Mouse (Mus musculus): ENCODE data around the gene Klf8. TPM values are rescaled to one million over a fixed set of nuclear protein-coding genes. Genes with fewer than 3 reads are reported as not detected.
A peak's percentile ranks its signal among the peaks of the same experiment; 100 is the strongest.

Klf8 gene
- polyA plus RNA-seq, 1 experiment from 2014 or later, result 5.1 TPM

DNA sequence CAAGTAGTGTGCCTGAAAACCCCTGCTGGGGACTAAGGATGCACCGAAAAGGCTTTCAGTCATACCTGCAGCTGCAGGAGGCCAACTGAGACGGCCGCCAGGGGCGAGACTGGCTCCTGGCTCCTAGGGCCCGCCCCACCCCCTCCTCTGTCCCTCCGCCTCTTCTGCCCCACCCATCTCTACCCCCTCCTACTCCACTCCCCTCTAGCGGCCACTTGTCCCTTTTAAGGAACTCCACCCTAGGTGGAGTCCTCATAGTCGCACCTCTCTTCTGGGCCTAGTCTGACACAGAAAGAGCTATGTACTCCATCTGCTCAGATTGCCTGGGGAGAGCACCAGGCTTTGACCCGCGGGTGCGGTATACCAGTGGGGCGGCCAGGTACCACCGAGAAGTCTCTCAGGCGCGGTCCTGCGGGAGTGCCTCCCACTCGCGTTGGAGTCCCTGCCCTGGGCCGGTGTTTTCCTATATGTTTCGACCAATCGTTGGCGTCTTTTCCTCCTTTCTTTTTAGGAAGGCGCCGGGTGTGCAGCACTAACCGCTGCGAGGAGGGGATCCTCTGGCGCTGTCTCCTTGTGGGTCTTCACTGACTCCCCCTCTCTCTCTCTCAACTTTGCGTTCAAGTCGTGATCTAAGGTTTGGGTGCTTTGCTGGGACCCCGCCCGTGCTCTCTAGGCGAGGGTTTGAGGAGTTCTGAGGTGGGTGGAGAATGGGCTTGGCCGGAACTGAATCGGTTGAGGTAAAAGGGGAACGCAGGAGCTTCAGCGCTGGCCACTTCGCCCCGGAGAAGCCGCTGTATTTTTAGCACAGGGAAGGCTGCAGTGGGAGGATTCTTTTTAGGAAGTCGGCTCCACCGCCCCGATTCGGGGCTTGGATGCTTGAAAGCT is 122.3 kb downstream of the Klf8 start:
- peaks cover 11% of the 10 kb centered on the region for H3K4me1 ChIP-seq
- peak; percentile 74 for ATAC-seq (replicated peaks)
- peak overlapping the region; percentile 58 for H3K4me2 ChIP-seq (replicated peaks)
- peak overlapping the region; percentile 69 for H3K27ac ChIP-seq (replicated peaks)
- no peaks in the 10 kb centered on the region for H3K36me3 ChIP-seq
- H3K4me3 ChIP-seq, result peak overlapping the region; percentile 47
- peak overlapping the region; percentile 50 for H3K9ac ChIP-seq (replicated peaks)
- H3K27me3 ChIP-seq, result no peaks in the 10 kb centered on the region
- no peaks in the 10 kb centered on the region for H3K9me3 ChIP-seq
- WGBS, result 18% methylated on average over 42 of the region's 43 CpGs

DNA sequence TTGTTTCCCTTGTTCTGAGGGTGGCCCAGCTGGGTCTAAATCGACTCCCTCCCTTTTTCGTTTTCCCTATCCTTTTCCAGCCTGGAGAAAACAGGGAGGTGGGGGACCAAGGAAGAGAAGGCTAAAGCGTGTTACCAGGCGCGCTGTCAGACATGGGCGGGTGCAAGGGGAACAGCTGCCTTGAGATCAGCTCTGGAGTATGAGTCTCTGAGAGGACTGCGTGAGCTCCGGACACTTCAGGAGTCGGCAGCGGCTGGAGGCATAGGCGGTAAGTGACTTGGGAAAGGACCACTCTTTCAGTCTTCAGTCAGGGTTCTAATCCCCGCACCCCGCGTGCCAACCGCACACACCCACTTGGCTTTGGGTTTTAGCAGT is 122.9 kb downstream of the Klf8 start:
- Histone ChIP-seq H3K27me3 (no peaks in the 10 kb centered on the region), H3K27ac (replicated peaks) (peak overlapping the region; percentile 69), H3K36me3 (no peaks in the 10 kb centered on the region), H3K9me3 (no peaks in the 10 kb centered on the region), H3K9ac (replicated peaks) (peak overlapping the region; percentile 50), H3K4me1 (peaks cover 11% of the 10 kb centered on the region), H3K4me2 (replicated peaks) (peak overlapping the region; percentile 58), H3K4me3 (peak overlapping the region; percentile 47)
- WGBS, result 17% methylated on average over 15 of the region's 15 CpGs
- ATAC-seq (replicated peaks), result peak; percentile 80

DNA sequence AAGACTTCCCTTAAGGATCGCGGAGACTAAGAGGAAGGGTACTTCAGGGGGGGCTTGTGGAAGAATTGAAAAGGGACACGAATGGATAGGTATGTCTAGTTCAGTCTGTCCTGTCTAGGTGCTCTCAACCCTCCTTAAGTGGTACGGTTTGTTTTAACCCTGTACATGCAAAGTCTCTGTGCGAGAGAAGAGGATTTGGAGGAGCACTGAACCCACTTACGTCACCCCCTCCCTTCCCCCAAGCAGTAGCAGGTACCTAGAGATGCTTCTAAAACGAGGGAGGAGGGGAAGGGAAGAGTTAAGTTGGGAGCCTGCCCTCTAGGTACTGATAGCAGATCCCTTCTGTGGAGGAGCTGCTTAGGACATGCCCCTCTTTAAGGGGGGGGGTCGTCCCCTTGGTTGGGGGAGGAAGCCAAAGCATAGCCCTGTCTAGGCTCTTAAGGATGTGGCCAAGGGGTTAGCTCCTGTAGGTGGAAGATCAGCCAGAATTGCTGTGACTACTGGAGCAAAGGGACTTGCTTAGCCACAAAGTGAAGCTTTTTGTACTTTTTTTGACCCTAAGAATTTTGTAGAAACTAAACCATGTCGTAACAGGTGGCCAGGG is 123.5 kb downstream of the Klf8 start:
- peak; percentile 53 for ATAC-seq (replicated peaks)
- Histone ChIP-seq H3K9me3 (no peaks in the 10 kb centered on the region), H3K27me3 (no peaks in the 10 kb centered on the region), H3K4me1 (peaks cover 11% of the 10 kb centered on the region), H3K9ac (replicated peaks) (peak overlapping the region; percentile 50; the same call in 1 of the 2 replicates), H3K4me2 (replicated peaks) (peak overlapping the region; percentile 58), H3K4me3 (peak overlapping the region; percentile 47), H3K36me3 (no peaks in the 10 kb centered on the region), H3K27ac (replicated peaks) (no peak overlapping the region)
- 36% methylated on average over 9 of the region's 9 CpGs for WGBS

DNA sequence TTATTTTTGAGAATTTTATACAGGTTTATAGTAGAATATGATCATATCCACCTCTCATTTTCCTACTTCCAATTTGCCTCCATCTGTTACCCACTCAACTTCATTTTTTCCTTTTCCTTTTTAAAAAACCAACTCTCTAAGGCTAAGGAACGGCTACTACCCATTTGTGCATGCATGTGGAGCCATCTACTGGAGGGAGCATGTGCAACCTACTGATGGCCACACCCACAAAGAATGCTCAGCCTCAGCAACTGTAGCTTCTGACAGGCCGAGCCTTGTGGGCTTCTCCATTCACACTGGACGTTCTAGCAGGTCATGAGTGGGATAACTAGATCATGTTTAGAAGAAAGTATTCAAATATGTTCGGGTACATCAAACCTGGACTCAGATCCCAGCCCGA is 129.5 kb downstream of the Klf8 start:
- peak; percentile 71; the same call in 1 of the 2 replicates for ATAC-seq (replicated peaks)
- no peaks in the 10 kb centered on the region for H3K4me1 ChIP-seq
- no peak overlapping the region for H3K4me3 ChIP-seq
- no peak overlapping the region for H3K4me2 ChIP-seq (replicated peaks)
- no peak overlapping the region for H3K27ac ChIP-seq (replicated peaks)
- no peak overlapping the region for H3K9ac ChIP-seq (replicated peaks)
- no peaks in the 10 kb centered on the region for H3K27me3 ChIP-seq
- no peaks in the 10 kb centered on the region for H3K36me3 ChIP-seq
- 37% methylated on average over 5 of the region's 5 CpGs for WGBS
- H3K9me3 ChIP-seq, result no peaks in the 10 kb centered on the region

DNA sequence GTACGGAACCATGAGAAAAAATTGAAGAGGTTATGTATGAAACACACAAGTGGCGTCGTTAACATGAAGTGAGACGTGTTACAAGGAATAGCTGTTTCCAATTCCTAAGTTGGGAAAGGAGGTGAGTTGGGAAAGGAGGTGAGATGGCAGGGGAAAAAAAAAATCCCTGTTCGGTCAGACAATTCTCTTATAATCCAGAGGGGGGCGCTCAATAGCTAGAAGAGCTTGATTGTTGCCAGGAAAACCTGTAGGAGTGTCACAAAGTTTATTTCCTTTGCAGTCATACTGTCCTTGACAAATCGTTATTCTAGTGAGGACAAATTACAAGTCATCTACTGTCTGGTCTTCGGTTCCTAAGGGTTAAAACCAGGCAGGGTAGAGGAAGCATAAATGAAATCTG is 132.5 kb downstream of the Klf8 start:
- WGBS, result 32% methylated on average over 8 of the region's 8 CpGs
- no peak overlapping the region for H3K4me2 ChIP-seq (replicated peaks)
- H3K4me1 ChIP-seq, result no peaks in the 10 kb centered on the region
- H3K9ac ChIP-seq (replicated peaks), result no peak overlapping the region
- no peaks in the 10 kb centered on the region for H3K36me3 ChIP-seq
- H3K9me3 ChIP-seq, result no peaks in the 10 kb centered on the region
- H3K27ac ChIP-seq (replicated peaks), result no peak overlapping the region
- no peaks in the 10 kb centered on the region for H3K27me3 ChIP-seq
- no peak overlapping the region for H3K4me3 ChIP-seq
- ATAC-seq (replicated peaks), result no peak

DNA sequence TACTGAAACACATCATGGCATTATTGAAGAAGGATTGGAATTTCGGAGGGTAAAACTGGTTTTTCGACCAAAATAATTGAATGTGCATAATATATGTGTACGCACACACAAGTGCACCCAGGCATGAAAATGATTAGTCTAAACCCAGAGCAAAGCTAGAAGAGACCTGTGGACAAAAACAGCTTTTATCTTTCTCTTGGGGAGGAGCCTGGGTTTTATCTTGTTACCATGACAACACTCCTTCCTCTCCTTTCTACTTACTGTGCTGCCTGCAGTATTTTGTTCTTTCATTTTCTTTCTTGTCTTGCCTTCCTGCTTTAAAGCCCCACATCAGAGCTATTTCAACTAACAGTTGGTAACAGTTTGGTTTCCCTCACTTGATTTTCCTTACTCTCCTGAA is 137.8 kb downstream of the Klf8 start:
- 31% methylated on average over 3 of the region's 3 CpGs for WGBS
- no peak overlapping the region for H3K4me2 ChIP-seq (replicated peaks)
- H3K4me3 ChIP-seq, result no peak overlapping the region
- ATAC-seq (replicated peaks), result peak; percentile 78
- peaks cover 3% of the 10 kb centered on the region; the same call in 1 of the 2 replicates for H3K4me1 ChIP-seq
- H3K27ac ChIP-seq (replicated peaks), result peak overlapping the region; percentile 54; the same call in 1 of the 2 replicates
- H3K9ac ChIP-seq (replicated peaks), result no peak overlapping the region
- no peaks in the 10 kb centered on the region for H3K9me3 ChIP-seq
- no peaks in the 10 kb centered on the region for H3K27me3 ChIP-seq
- H3K36me3 ChIP-seq, result no peaks in the 10 kb centered on the region

DNA sequence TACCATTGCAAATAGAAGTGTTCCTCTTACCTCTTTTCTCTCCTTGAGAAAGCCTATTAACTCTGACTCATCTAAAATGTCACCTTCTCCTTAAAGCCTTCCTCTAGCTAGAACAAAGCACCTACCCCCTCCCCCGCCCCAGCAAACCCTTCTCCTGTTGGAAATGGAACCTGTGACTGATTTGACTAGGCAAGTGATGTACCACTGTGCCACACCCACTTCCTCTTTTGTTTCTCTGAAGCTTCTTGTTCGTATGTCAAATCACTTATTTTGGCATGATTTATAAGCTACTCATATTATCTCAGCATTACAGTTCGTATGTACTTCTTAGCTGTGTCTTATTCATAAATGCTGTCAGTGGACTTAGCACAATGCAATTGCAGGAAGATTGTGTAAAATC is 144.5 kb downstream of the Klf8 start:
- 76% methylated on average over 3 of the region's 3 CpGs for WGBS
- Histone ChIP-seq H3K36me3 (no peaks in the 10 kb centered on the region), H3K27me3 (no peaks in the 10 kb centered on the region), H3K9ac (replicated peaks) (no peak overlapping the region), H3K4me3 (no peak overlapping the region), H3K4me2 (replicated peaks) (no peak overlapping the region), H3K4me1 (no peaks in the 10 kb centered on the region), H3K9me3 (no peaks in the 10 kb centered on the region), H3K27ac (replicated peaks) (no peak overlapping the region)
- no peak for ATAC-seq (replicated peaks)

DNA sequence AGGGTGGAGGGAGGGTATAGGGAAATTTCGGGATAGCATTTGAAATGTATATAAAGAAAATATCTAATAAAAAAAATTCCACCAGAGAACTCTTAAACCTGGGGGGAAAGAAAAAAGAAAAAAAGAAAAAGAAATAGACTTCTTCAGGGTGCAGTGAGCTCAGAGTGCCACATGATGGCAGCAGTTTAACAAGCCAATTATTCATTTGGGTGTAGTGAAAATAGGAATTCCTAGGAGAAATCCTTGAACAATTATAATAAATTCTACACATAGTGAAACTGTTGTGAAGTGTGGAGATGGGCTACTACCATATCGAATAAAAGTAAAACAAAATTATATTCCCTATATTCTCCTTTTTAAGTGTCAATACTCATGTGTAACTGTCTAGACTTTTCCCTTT is 152.0 kb downstream of the Klf8 start:
- H3K36me3 ChIP-seq, result no peaks in the 10 kb centered on the region
- 41% methylated on average over 2 of the region's 2 CpGs for WGBS
- H3K4me2 ChIP-seq (replicated peaks), result no peak overlapping the region
- no peak overlapping the region for H3K9ac ChIP-seq (replicated peaks)
- no peak for ATAC-seq (replicated peaks)
- no peaks in the 10 kb centered on the region for H3K4me1 ChIP-seq
- no peak overlapping the region for H3K4me3 ChIP-seq
- no peak overlapping the region for H3K27ac ChIP-seq (replicated peaks)
- H3K9me3 ChIP-seq, result no peaks in the 10 kb centered on the region
- H3K27me3 ChIP-seq, result no peaks in the 10 kb centered on the region

DNA sequence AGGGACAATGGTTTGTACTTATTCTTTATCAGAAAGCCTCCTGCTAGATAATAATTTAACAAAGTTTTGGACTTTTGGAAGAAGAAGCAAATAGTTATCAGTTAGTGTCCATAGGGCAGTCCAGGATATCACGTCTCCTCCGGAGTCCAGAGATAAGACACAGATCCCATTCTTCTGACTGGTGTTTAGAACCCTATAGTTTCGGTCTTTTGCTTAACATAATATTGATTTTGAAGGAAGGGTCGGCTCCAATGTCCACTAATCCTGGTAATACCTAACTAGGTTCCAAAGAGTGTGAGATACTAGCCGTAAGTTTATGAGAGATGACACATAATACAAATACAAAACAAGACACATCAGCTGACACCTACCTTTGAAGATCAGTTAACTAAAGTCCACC is 179.8 kb downstream of the Klf8 start:
- Histone ChIP-seq H3K36me3 (no peaks in the 10 kb centered on the region), H3K9ac (replicated peaks) (no peak overlapping the region), H3K4me3 (no peak overlapping the region), H3K4me1 (no peaks in the 10 kb centered on the region), H3K27ac (replicated peaks) (no peak overlapping the region), H3K9me3 (no peaks in the 10 kb centered on the region), H3K27me3 (no peaks in the 10 kb centered on the region), H3K4me2 (replicated peaks) (no peak overlapping the region)
- WGBS, result 92% methylated on average over 5 of the region's 5 CpGs
- no peak for ATAC-seq (replicated peaks)

DNA sequence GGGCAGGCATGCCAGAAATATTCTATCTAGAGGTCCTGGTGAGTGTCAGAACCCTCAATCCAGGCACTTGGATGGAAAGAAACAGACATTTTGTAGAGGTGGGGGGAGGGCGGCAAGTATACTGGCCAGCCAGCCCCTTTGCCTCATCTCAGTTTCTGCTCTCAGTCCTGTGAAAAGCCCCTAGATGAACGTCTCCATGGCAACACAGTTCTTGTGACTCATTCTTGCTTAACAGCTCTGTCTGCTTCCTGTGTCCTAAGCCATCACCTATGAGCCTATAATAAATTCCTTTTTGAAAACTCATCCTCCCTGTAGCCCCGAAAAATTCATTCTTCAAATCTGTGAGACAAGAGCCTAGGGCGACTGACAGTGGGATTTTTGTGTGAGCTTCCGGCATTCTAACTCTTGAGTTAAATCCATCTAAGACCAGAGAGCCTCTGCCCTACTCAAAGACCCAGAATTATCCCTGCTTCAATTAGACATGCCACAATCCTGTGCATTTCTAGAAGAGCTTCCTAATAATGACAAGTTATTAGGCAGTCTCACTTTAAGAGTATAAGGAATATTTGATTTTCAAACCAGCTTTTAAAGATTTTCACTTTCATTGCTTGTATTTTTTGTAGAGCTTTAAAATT is 196.5 kb downstream of the Klf8 start:
- no peak overlapping the region; the same call in 1 of the 2 replicates for H3K27ac ChIP-seq (replicated peaks)
- ATAC-seq (replicated peaks), result peak; percentile 85
- H3K36me3 ChIP-seq, result no peaks in the 10 kb centered on the region
- no peak overlapping the region for H3K4me2 ChIP-seq (replicated peaks)
- no peaks in the 10 kb centered on the region for H3K9me3 ChIP-seq
- no peak overlapping the region for H3K9ac ChIP-seq (replicated peaks)
- H3K4me1 ChIP-seq, result peaks cover 4% of the 10 kb centered on the region; the same call in 1 of the 2 replicates
- no peak overlapping the region for H3K4me3 ChIP-seq
- no peaks in the 10 kb centered on the region for H3K27me3 ChIP-seq
- WGBS, result 27% methylated on average over 5 of the region's 5 CpGs

DNA sequence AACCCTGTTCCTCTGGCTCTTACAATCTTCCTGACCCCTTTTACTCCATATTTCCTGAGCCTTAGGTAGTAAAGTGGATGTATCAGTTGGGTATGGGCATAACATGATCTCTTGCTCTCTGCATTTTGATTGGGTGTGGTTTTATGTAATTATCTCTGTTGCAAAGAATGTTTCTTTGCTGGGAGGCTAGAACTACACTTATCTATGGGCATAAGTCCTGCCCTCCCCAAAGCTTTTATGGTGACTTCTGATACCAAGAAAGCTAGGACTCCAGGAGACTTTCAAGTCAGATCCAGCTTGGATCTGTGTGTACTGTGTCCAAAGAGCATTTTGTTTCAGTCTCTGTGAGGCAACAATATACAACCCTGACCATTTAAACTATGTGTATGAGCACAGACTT is 202.3 kb downstream of the Klf8 start:
- ATAC-seq (replicated peaks), result no peak
- no peaks in the 10 kb centered on the region for H3K36me3 ChIP-seq
- H3K4me3 ChIP-seq, result no peak overlapping the region
- H3K27me3 ChIP-seq, result no peaks in the 10 kb centered on the region
- no peaks in the 10 kb centered on the region for H3K4me1 ChIP-seq
- no peak overlapping the region for H3K4me2 ChIP-seq (replicated peaks)
- no peak overlapping the region for H3K9ac ChIP-seq (replicated peaks)
- H3K27ac ChIP-seq (replicated peaks), result no peak overlapping the region
- no peaks in the 10 kb centered on the region for H3K9me3 ChIP-seq

DNA sequence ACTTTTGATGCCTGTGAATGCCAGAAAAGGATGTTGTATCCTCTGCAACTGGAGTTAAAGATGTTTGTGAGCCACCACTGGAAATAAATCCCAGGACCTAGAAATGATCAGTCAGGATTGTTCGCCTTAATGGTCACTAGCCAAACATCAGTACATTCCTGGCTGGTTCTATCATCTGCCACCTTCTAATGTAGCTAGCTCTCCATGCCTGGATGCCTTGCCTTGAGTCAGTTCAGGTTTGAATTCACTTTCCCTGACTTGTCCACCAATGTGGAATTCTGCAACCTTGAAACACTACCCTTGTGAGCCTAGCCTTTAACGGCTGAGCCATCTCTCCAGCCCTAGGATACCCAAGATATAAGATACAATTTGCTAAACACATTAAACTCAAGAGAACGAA is 202.8 kb downstream of the Klf8 start:
- no peak overlapping the region for H3K27ac ChIP-seq (replicated peaks)
- H3K4me1 ChIP-seq, result no peaks in the 10 kb centered on the region
- no peak overlapping the region for H3K4me3 ChIP-seq
- no peaks in the 10 kb centered on the region for H3K27me3 ChIP-seq
- 91% methylated on average over 3 of the region's 3 CpGs for WGBS
- ATAC-seq (replicated peaks), result no peak
- no peak overlapping the region for H3K9ac ChIP-seq (replicated peaks)
- no peaks in the 10 kb centered on the region for H3K9me3 ChIP-seq
- no peaks in the 10 kb centered on the region for H3K36me3 ChIP-seq
- no peak overlapping the region for H3K4me2 ChIP-seq (replicated peaks)

Measured in forebrain, embryonic 15.5 days (tissue).